Mouse (Mus musculus) embryonic facial prominence, embryonic 10.5 days (tissue): ENCODE measurements around the gene Rbm20. TPM values are rescaled to one million over a fixed set of nuclear protein-coding genes. Genes with fewer than 3 reads are reported as not detected.

ENCODE experiments used
- DNase-seq: peaks from one replicate; pipeline ENCODE4 v3.0.0-alpha.2; 2017; ENCODE audit warnings: low spot score
- H3K27ac ChIP-seq: fragments of 300-500 bp; sonication (generic); replicated peaks from 2 replicates; pipeline ENCODE4 v1.5.1; 2016; ENCODE audit warnings: mild to moderate bottlenecking
- H3K27me3 ChIP-seq: fragments of 300-500 bp; sonication (generic); replicated peaks from 2 replicates; pipeline ENCODE4 v1.6.1; 2016; ENCODE audit warnings: low read depth, mild to moderate bottlenecking; ENCODE audit not compliant: poor library complexity, severe bottlenecking
- H3K36me3 ChIP-seq: fragments of 300-500 bp; sonication (generic); replicated peaks from 2 replicates; pipeline ENCODE4 v1.6.1; 2016; ENCODE audit warnings: mild to moderate bottlenecking, moderate library complexity
- H3K4me1 ChIP-seq: fragments of 300-500 bp; sonication (generic); 2 replicates; pipeline ENCODE4 v1.6.1; 2016
- H3K4me3 ChIP-seq: fragments of 300-500 bp; sonication (generic); 2 replicates; pipeline ENCODE4 v1.5.1; 2016; ENCODE audit warnings: mild to moderate bottlenecking, moderate library complexity
- H3K9me3 ChIP-seq: fragments of 300-500 bp; sonication (generic); 2 replicates; pipeline ENCODE4 v1.6.1; 2016; ENCODE audit warnings: mild to moderate bottlenecking
- WGBS: fragments of 180-500 bp; shearing (Covaris S2); methylation state at CpG from one replicate; pipeline ENCODE4 v1.1.7; 2016; 5-methylcytosine and 5-hydroxymethylcytosine counted together
- polyA plus RNA-seq: library from polyadenylated mRNA; unstranded; fragments of >200 nt; fragmentation: Nextera tagmentation; extraction: Ambion mirVana; gene quantifications from 2 replicates; pipeline ENCODE4 v1.2.1, GENCODE M21; 2016

Gene Rbm20
- polyA plus RNA-seq, 1 experiment from 2014 or later = 1.2 TPM

DNA sequence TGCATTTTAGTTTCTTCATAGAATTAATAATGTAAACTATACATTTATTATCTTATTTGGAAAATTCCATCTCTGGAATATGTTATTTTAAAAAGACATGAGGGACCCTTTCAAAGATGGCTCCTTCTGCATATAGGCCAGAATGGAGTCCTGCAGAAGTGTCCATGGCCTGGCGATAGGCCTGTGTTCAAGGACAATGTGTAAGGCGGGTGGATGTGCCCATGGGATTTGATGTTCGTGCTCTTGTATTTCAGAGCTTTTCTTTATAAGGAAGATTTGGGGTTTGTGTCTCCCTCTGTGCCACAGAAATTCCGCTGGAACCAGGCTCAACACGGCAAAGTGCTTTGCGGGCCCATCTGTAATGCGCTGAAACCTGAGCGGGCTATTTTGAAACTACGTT, 2.1 kb downstream of the Rbm20 start:
- 94% methylated on average over 9 of the region's 9 CpGs for whole genome bisulfite sequencing
- no peak overlapping the region for H3K4me3 ChIP-seq
- H3K9me3 ChIP-seq = no peaks in the 10 kb centered on the region
- peaks cover 67% of the 10 kb centered on the region for H3K27me3 ChIP-seq
- peaks cover 34% of the 10 kb centered on the region for H3K4me1 ChIP-seq
- no peaks in the 10 kb centered on the region for H3K36me3 ChIP-seq
- no peak for DNase-seq
- H3K27ac ChIP-seq = no peak overlapping the region

DNA sequence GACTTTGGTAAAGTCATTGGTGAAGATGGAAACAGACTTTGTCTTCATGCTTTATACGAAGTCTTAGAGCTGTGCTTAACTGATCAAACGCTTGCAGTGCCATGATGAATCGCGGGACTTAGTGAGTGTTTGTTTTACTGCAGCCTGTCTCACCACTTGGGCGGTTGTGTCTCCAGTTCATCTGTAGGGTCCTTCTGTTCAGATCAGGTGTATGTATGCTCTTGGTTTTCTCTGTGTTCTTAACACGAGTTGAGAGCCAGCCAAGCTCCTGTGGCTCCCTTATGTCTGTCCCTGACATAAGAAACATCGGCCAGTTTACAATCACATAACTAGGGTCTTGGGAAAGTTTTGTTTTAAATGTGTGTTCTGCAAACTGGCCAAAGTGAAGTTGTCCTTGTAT, 2.9 kb downstream of the Rbm20 start:
- Histone ChIP-seq H3K27me3 (peaks cover 59% of the 10 kb centered on the region), H3K36me3 (no peaks in the 10 kb centered on the region), H3K9me3 (no peaks in the 10 kb centered on the region), H3K27ac (no peak overlapping the region), H3K4me3 (no peak overlapping the region), H3K4me1 (peaks cover 34% of the 10 kb centered on the region)
- DNase-seq = no peak
- 84% methylated on average over 7 of the region's 7 CpGs for WGBS

DNA sequence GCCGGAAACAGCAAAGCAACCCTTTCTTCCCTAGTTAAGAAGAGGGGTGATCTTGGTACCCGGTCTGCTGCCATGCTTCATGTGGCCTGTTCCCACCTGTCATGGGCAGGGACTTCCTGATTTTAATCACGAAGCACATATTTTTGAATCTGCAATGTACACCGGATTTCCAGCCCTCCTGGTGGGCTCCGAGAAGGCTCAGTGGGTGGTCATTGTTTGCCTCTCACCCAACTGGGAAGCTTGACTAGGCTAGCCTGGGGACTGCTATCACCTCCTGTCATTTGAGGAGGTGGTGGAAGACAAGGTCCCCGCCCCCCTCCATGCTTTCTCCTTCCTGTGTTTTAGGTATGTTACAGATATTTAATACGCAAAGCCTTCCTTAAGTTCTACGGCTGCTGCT, 5.3 kb downstream of the Rbm20 start:
- Histone ChIP-seq H3K4me1 (peaks cover 16% of the 10 kb centered on the region), H3K27ac (no peak overlapping the region), H3K27me3 (peaks cover 35% of the 10 kb centered on the region), H3K4me3 (no peak overlapping the region), H3K36me3 (no peaks in the 10 kb centered on the region), H3K9me3 (no peaks in the 10 kb centered on the region)
- 45% methylated on average over 8 of the region's 8 CpGs for WGBS
- no peak for DNase-seq

DNA sequence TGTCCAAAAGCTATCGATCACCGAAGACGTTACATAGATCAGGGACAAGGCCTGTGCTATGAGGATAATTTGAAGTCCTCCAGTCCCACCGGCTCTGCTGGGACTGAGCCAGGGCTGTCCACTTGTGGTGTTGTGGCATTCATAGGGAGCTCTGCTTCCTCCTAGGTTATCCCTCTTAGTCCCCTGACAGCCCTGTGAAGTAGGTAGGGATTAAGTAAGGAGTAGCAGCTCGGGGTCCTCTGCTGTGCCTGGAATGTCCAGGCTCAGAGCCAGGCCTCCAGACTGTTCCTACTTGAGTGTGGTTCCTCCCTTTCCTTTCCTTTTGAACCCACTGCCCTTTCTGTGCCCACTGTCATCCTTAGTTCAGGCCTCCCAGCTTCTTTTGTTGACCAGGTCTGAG, 10.5 kb downstream of the Rbm20 start:
- Histone ChIP-seq H3K27me3 (peaks cover 5% of the 10 kb centered on the region; the same call in 1 of the 2 replicates), H3K9me3 (0 out of 2 replicates have a peak, but pooled peaks cover 3% of the 10 kb centered on the region), H3K27ac (no peak overlapping the region), H3K4me1 (peaks cover under 1% of the 10 kb centered on the region), H3K36me3 (no peaks in the 10 kb centered on the region), H3K4me3 (no peak overlapping the region)
- WGBS = 93% methylated on average over 5 of the region's 5 CpGs
- DNase-seq = no peak

DNA sequence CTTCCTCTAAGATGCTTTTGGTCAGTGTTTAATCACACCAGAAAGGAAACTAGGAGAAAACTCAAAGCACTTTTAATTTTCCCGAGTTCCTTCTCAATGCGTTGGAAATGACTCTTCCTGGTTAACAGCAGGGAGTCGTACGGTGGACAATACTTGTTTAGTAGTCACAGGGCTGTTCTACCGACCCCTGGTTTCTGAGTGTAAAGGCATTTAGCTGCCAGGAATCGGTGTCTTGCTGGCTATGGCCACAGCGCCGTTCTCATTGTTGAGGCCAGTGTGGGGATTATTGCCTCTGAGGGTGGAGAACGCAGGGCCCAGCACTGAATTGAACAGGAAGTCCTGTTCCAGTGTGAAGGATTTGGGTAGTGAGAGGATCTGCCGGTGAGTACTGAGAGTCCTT, 13.7 kb downstream of the Rbm20 start:
- H3K4me1 ChIP-seq = 0 out of 2 replicates have a peak, but pooled peaks cover under 1% of the 10 kb centered on the region
- DNase-seq = no peak
- H3K4me3 ChIP-seq = no peak overlapping the region
- H3K27ac ChIP-seq = no peak overlapping the region
- no peaks in the 10 kb centered on the region for H3K36me3 ChIP-seq
- 0 out of 2 replicates have a peak, but pooled peaks cover 3% of the 10 kb centered on the region for H3K9me3 ChIP-seq
- WGBS = 72% methylated on average over 10 of the region's 10 CpGs
- no peaks in the 10 kb centered on the region for H3K27me3 ChIP-seq

DNA sequence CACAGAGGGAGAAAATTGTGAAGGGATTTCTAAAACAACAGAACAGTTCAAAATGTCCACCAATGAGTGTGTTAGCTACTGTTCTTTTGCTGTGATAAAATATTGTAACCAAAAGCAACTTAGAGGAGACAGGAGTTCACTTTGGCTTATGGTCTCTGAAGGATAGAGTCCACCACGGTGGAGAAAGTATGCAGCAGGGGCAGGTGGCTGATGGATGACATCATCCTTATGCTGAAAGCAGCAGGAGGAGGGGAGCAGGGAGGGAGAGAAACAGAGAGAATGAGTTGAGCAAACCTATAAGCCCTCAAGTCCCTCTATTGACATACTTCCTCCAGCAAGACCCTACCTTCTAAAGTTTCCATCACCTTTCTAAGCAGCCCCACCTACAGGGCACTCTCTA, 16.9 kb downstream of the Rbm20 start:
- Histone ChIP-seq H3K4me1 (peaks cover 18% of the 10 kb centered on the region), H3K27ac (no peak overlapping the region), H3K9me3 (no peaks in the 10 kb centered on the region), H3K27me3 (peaks cover 14% of the 10 kb centered on the region), H3K4me3 (no peak overlapping the region), H3K36me3 (no peaks in the 10 kb centered on the region)
- 52% methylated on average over 1 of the region's 1 CpGs for WGBS
- no peak for DNase-seq

DNA sequence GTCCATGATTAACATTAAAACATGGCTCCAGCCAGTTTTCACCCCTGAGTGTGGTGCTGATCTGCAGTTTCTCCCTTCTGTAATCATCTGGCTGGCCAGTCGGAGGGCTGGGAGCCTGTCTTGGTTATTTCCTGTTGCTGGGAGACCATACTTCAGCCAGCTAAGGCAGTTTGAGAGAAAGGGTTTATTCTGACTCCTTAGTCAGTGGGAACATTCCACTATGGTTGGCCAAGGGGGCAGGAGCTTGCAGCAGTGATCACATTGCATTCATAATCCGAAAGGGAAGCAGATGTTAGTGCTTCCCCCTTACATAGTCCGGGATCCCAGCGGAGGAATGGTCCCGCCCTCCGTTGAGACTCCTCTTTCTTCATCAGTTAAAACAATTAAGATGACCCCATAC, 19.0 kb downstream of the Rbm20 start:
- H3K27ac ChIP-seq = no peak overlapping the region
- H3K4me1 ChIP-seq = peaks cover 30% of the 10 kb centered on the region
- no peaks in the 10 kb centered on the region for H3K36me3 ChIP-seq
- 66% methylated on average over 6 of the region's 6 CpGs for WGBS
- H3K9me3 ChIP-seq = no peaks in the 10 kb centered on the region
- peaks cover 14% of the 10 kb centered on the region for H3K27me3 ChIP-seq
- no peak for DNase-seq
- no peak overlapping the region for H3K4me3 ChIP-seq

DNA sequence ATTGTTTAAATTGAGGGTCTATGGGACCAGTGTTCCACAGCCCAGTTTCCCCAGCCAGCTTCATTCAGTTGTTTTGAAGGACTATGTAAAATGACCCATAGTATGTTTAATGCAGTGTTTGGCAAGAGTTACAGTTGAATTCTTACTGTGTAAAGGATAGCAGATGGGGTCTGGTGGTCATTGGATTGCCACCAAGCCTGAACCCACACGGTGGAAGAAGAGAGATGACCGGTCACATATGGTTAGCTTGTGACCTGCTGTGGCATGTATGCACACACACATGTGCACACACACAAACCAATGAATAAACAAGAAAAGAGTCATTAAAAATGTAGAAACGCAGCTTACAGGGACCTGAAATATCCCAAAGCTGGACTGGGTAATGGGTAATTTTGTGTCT, 19.5 kb downstream of the Rbm20 start:
- DNase-seq = no peak
- H3K27me3 ChIP-seq = peaks cover 14% of the 10 kb centered on the region
- no peaks in the 10 kb centered on the region for H3K36me3 ChIP-seq
- no peak overlapping the region for H3K4me3 ChIP-seq
- no peak overlapping the region for H3K27ac ChIP-seq
- peaks cover 30% of the 10 kb centered on the region for H3K4me1 ChIP-seq
- WGBS = 89% methylated on average over 3 of the region's 3 CpGs
- H3K9me3 ChIP-seq = no peaks in the 10 kb centered on the region

DNA sequence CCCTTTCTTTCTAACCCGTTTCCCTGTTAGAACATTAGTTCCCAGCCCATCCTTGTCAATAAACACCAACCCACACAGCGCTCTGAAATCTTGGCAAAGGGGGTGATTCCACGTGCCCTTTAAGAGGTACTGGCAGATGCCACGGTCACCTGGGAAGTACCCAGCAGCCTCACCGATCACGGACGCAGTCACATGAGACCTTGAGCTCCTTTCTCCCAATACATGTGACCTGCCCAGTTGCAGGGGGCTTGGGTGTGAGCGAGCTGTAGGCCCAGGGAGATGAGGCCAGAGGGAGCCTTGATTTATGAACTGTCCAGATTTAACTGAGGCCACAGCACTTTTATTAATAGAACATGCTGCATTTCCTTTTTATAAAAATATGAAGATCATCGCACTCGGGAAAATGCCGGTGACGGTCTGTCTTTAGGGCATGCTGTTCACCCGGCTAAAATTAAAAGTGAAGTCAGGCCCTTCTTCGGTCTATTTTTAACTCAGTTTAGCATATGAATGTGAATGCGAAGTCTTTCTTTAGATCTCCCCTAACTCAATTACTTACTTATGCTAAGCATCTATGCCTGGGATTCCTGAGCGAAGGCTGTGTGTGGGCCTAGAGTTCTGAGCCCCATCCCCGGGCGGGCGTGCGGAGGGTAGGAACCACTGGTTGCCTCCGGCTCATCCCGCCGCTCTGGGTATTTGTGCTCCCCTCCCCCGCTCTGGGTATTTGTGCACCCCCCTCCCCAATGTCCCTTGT, 20.4 kb downstream of the Rbm20 start:
- H3K36me3 ChIP-seq = no peaks in the 10 kb centered on the region
- H3K27me3 ChIP-seq = peaks cover 14% of the 10 kb centered on the region
- DNase-seq = peak; percentile 58
- peaks cover 30% of the 10 kb centered on the region for H3K4me1 ChIP-seq
- H3K27ac ChIP-seq = peak overlapping the region; percentile 54; the same call in 1 of the 2 replicates
- no peaks in the 10 kb centered on the region for H3K9me3 ChIP-seq
- 38% methylated on average over 24 of the region's 24 CpGs for WGBS
- no peak overlapping the region for H3K4me3 ChIP-seq

DNA sequence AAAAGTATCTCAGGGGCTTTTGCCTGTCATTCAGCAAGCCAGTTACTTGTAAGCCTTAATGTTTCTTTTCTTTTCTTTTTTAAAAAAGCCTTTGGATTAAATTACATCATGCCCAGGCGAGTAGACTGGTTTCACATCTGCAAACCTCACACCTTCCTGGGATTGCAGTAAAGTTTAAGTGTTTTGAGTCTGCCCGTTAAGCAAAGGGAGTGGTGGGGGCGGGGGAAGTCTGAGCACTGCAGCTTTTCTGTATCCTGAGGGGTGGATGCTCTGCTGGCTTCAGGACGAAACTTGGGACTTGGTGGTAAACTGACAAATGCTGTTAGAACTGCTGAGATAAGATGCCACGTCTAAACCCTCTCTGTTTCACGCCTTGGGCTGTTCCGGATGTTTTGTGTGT, 22.6 kb downstream of the Rbm20 start:
- 27% methylated on average over 7 of the region's 7 CpGs for WGBS
- DNase-seq = peak; percentile 35
- Histone ChIP-seq H3K9me3 (no peaks in the 10 kb centered on the region), H3K27ac (no peak overlapping the region; the same call in 1 of the 2 replicates), H3K4me1 (peaks cover 33% of the 10 kb centered on the region), H3K4me3 (no peak overlapping the region), H3K27me3 (peaks cover 18% of the 10 kb centered on the region), H3K36me3 (no peaks in the 10 kb centered on the region)

DNA sequence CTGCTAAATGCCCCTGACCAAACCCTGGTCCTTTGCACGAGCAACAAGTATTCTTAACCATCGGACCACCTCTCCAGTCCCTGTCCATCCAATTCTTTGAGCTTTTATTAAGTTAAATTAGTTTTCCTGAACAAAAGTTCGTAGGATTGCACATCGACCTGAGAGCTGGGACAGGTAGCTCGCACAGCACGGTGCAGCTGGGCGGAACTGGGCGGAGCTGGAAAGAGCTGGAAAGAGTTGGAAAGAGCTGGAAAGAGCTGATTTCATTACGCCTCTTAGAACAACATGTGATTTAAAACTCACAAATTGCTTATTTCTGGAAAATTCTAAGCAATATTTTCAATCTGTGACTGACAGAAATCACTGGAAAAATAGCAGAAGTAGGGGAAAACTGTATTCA, 24.3 kb downstream of the Rbm20 start:
- Histone ChIP-seq H3K9me3 (no peaks in the 10 kb centered on the region), H3K27ac (no peak overlapping the region), H3K4me3 (no peak overlapping the region), H3K36me3 (no peaks in the 10 kb centered on the region), H3K4me1 (peaks cover 38% of the 10 kb centered on the region), H3K27me3 (peaks cover 18% of the 10 kb centered on the region)
- DNase-seq = no peak
- 90% methylated on average over 9 of the region's 9 CpGs for whole genome bisulfite sequencing

DNA sequence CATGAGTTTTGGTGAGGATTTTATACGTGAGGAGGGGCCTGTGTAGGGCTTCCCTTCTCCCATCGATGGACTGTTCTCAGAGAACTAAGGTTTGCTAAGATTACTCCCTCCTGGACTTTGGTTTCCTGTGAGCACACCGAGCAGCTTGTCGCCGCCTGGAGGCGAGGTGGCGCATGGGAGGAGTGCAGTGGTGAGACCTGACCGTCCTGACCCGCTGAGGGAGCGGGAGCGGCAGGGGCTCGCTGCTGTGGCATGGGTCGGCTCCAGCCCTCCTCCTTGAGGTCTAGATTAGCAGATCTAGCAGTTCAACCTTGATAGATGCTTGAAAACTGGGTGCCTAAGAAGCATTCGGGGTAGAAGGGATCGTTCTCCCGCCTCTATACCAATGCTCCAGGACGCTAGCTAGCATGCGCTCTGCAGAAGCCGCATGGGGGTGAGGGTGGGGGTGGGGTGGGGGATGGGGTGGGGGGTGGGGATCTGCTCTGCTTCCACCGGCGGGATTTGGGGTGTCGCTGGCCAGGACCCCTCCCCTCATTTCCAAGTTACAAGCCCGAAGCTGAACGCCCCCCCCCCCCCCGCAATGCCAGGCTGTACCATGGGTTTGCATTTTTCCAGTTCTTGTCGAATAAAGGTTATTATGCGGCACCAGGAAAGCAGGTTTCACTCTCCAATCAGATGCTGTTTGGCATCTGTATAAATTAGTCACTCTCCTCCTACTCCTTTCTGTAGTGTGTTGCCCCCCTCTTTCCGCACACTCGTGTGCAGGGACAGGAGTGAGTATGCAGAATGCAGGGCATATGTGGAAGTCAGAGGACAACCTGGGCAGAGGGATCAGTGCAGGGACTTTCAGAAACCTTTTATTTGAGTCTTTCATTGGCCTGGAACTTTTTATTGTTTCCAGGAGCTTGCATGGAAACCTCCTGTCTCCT, 28.1 kb downstream of the Rbm20 start:
- Histone ChIP-seq H3K4me3 (peak overlapping the region; percentile 59), H3K4me1 (peaks cover 13% of the 10 kb centered on the region), H3K36me3 (no peaks in the 10 kb centered on the region), H3K27ac (peak overlapping the region; percentile 83), H3K27me3 (peaks cover 4% of the 10 kb centered on the region; the same call in 1 of the 2 replicates), H3K9me3 (no peaks in the 10 kb centered on the region; the same call in 1 of the 2 replicates)
- peak; percentile 87 for DNase-seq
- WGBS = 4% methylated on average over 29 of the region's 29 CpGs
